Mouse (Mus musculus): ENCODE measurements around the gene Tle3. TPM values are rescaled to one million over a fixed set of nuclear protein-coding genes. Genes with fewer than 3 reads are reported as not detected.

Gene Tle3
- polyA plus RNA-seq, 1 experiment from 2014 or later = 24.3 TPM

GRCm38 (mm10) chr9:61400132-61400531 lies 28.0 kb downstream of the Tle3 start:
- Histone ChIP-seq H3K4me3 (ENCODE audit: low read depth, low read length) (no peak overlapping the region), H3K4me2 (replicated peaks; ENCODE audit: low read depth) (no peak overlapping the region), H3K9me3 (ENCODE audit: control insufficient read depth) (no peaks in the 10 kb centered on the region), H3K9ac (ENCODE audit: low read depth, low read length) (no peak overlapping the region), H3K27me3 (replicated peaks; ENCODE audit: control insufficient read depth, insufficient read depth, low read length) (no peaks in the 10 kb centered on the region), H3K27ac (ENCODE audit: low read depth, low read length) (no peak overlapping the region), H3K36me3 (ENCODE audit: control insufficient read depth, insufficient read depth) (peaks cover 66% of the 10 kb centered on the region), H3K4me1 (replicated peaks; ENCODE audit: control insufficient read depth, insufficient read depth, low read length) (peaks cover 10% of the 10 kb centered on the region; the same call in 1 of the 2 replicates)
- TF ChIP-seq CTCF (IDR thresholded peaks at IDR 0.05; ENCODE audit: low read depth) = no peak
- 87% methylated on average over 7 of the region's 7 CpGs for WGBS
- no peak for ATAC-seq

DNA sequence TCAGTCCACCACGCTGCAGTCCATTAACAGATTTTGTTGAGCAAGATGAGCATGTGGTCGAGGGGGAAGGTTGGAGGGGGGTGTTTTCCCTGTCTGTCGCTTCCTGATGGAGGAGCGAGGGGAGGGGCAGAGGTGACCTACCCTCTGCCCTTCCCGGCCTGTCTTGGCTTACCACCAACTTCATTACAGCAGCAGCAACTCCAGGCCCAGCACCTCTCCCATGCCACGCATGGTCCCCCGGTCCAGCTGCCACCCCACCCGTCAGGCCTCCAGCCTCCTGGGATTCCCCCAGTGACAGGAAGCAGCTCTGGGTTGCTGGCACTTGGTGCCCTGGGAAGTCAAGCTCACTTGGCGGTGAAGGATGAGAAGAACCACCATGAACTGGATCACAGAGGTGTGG lies 29.5 kb downstream of the Tle3 start:
- H3K27ac ChIP-seq (ENCODE audit: low read depth, low read length) = no peak overlapping the region
- peaks cover 70% of the 10 kb centered on the region for H3K36me3 ChIP-seq (ENCODE audit: control insufficient read depth, insufficient read depth)
- no peak for ATAC-seq
- no peak for TF ChIP-seq CTCF (IDR thresholded peaks at IDR 0.05; ENCODE audit: low read depth)
- H3K9me3 ChIP-seq (ENCODE audit: control insufficient read depth) = no peaks in the 10 kb centered on the region
- H3K9ac ChIP-seq (ENCODE audit: low read depth, low read length) = no peak overlapping the region
- H3K4me1 ChIP-seq (replicated peaks; ENCODE audit: control insufficient read depth, insufficient read depth, low read length) = peaks cover 10% of the 10 kb centered on the region; the same call in 1 of the 2 replicates
- WGBS = 76% methylated on average over 9 of the region's 9 CpGs
- H3K4me3 ChIP-seq (ENCODE audit: low read depth, low read length) = no peak overlapping the region
- H3K27me3 ChIP-seq (replicated peaks; ENCODE audit: control insufficient read depth, insufficient read depth, low read length) = no peaks in the 10 kb centered on the region
- no peak overlapping the region for H3K4me2 ChIP-seq (replicated peaks; ENCODE audit: low read depth)

DNA sequence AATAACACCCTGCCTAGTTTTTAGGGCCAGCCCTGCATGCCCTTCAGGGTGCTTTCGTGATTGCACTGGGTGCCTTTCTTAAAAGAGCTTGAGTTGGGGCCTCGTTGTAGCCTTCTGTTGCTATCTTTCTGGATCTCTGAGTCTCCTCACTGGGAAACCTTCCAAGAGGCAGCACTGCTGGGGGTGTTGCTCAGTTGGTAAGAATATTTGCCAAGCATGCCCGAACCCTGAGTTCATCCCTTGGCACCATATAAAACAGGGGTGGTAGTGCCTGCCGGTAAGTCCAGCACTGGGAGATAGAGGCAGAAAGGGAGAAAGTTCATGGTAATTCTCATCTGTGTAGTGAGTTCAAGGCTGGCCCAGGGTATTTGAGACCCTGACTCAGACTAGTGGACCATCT lies 30.1 kb downstream of the Tle3 start:
- Histone ChIP-seq H3K4me3 (ENCODE audit: low read depth, low read length) (no peak overlapping the region), H3K27me3 (replicated peaks; ENCODE audit: control insufficient read depth, insufficient read depth, low read length) (no peaks in the 10 kb centered on the region), H3K4me1 (replicated peaks; ENCODE audit: control insufficient read depth, insufficient read depth, low read length) (peaks cover 10% of the 10 kb centered on the region; the same call in 1 of the 2 replicates), H3K27ac (ENCODE audit: low read depth, low read length) (no peak overlapping the region), H3K4me2 (replicated peaks; ENCODE audit: low read depth) (no peak overlapping the region), H3K36me3 (ENCODE audit: control insufficient read depth, insufficient read depth) (peaks cover 76% of the 10 kb centered on the region), H3K9ac (ENCODE audit: low read depth, low read length) (no peak overlapping the region), H3K9me3 (ENCODE audit: control insufficient read depth) (no peaks in the 10 kb centered on the region)
- no peak for ATAC-seq
- 75% methylated on average over 4 of the region's 4 CpGs for WGBS
- no peak for TF ChIP-seq CTCF (IDR thresholded peaks at IDR 0.05; ENCODE audit: low read depth)

- peaks cover 10% of the 10 kb centered on the region; the same call in 1 of the 2 replicates for H3K4me1 ChIP-seq (replicated peaks; ENCODE audit: control insufficient read depth, insufficient read depth, low read length)
- 94% methylated on average over 5 of the region's 5 CpGs for WGBS
- H3K9me3 ChIP-seq (ENCODE audit: control insufficient read depth) = no peaks in the 10 kb centered on the region
- no peak overlapping the region for H3K9ac ChIP-seq (ENCODE audit: low read depth, low read length)
- H3K4me2 ChIP-seq (replicated peaks; ENCODE audit: low read depth) = no peak overlapping the region
- TF ChIP-seq CTCF (IDR thresholded peaks at IDR 0.05; ENCODE audit: low read depth) = no peak
- H3K4me3 ChIP-seq (ENCODE audit: low read depth, low read length) = no peak overlapping the region
- H3K36me3 ChIP-seq (ENCODE audit: control insufficient read depth, insufficient read depth) = peaks cover 79% of the 10 kb centered on the region
- no peaks in the 10 kb centered on the region for H3K27me3 ChIP-seq (replicated peaks; ENCODE audit: control insufficient read depth, insufficient read depth, low read length)
- no peak overlapping the region for H3K27ac ChIP-seq (ENCODE audit: low read depth, low read length)
- ATAC-seq = no peak
Measured at GRCm38 (mm10) chr9:61402716-61403115, 30.6 kb downstream of the Tle3 start.

DNA sequence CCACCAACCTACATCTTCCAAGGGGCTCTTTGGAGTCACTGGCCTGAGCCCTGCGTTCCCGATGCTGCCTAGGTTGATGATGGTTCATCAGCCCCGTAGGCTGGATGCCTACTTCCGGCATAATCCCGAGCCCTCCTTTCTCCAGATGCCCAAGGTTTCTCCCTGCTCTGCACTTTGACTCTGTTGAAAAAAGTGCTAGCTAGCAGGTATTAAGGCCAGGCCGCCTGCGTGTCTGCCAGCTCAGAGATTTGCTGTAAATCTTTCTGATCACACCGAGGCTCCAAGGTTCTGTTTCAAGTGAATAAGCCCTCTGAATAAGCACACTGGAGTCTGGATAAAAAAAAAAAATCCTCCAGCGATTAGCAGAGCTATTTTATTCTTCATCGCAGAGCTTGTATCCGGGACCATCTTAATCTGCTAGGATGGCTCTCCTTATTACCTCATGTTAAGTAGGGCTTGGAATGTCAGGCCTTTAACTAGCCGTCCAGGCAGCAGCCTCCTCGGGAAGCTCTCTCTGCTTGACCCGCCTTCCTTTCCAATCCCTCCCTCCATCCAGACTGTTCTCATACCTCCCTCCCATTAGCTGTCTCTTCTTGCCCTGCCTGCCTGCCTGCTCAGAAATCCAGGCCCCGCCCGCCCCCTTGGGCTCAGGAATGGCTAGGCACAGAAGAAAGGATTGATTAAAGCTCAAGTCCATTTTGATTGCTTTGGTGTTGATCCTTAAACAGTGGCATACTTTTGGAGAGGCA lies 31.9 kb downstream of the Tle3 start:
- H3K4me1 ChIP-seq (replicated peaks; ENCODE audit: control insufficient read depth, insufficient read depth, low read length) = peaks cover 10% of the 10 kb centered on the region; the same call in 1 of the 2 replicates
- H3K27me3 ChIP-seq (replicated peaks; ENCODE audit: control insufficient read depth, insufficient read depth, low read length) = no peaks in the 10 kb centered on the region
- 62% methylated on average over 16 of the region's 16 CpGs for WGBS
- H3K4me3 ChIP-seq (ENCODE audit: low read depth, low read length) = no peak overlapping the region
- peak overlapping the region; percentile 44; the same call in 1 of the 2 replicates for H3K4me2 ChIP-seq (replicated peaks; ENCODE audit: low read depth)
- no peaks in the 10 kb centered on the region for H3K9me3 ChIP-seq (ENCODE audit: control insufficient read depth)
- H3K27ac ChIP-seq (ENCODE audit: low read depth, low read length) = peak overlapping the region; percentile 28; the same call in 1 of the 2 replicates
- no peak overlapping the region for H3K9ac ChIP-seq (ENCODE audit: low read depth, low read length)
- H3K36me3 ChIP-seq (ENCODE audit: control insufficient read depth, insufficient read depth) = peaks cover 79% of the 10 kb centered on the region
- TF ChIP-seq CTCF (IDR thresholded peaks at IDR 0.05; ENCODE audit: low read depth) = peak; percentile 16; the same call in 1 of the 2 replicates
- peak; percentile 12; the same call in 1 of the 2 replicates for ATAC-seq

DNA sequence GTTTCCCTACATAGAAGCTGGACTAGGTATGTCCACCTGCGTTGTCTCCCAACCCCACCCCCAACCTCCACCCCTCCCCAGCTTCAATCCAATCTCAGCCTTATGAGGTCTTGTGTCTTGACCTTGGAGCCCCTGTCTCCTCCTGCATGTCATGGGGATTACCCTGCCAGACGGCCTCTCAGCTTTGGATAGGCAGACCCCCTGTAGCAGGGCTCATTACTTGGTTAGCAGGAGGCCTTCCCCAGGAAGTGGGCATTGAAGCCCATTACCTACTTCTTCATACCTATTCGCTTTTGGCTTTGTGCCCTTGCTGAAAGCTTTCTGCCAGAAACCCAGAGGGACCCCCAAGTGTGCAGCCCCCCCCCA lies 32.4 kb downstream of the Tle3 start:
- peaks cover 81% of the 10 kb centered on the region for H3K36me3 ChIP-seq (ENCODE audit: control insufficient read depth, insufficient read depth)
- peaks cover 10% of the 10 kb centered on the region; the same call in 1 of the 2 replicates for H3K4me1 ChIP-seq (replicated peaks; ENCODE audit: control insufficient read depth, insufficient read depth, low read length)
- WGBS = 76% methylated on average over 3 of the region's 3 CpGs
- no peak overlapping the region for H3K4me3 ChIP-seq (ENCODE audit: low read depth, low read length)
- peak; percentile 6; the same call in 1 of the 2 replicates for ATAC-seq
- no peaks in the 10 kb centered on the region for H3K27me3 ChIP-seq (replicated peaks; ENCODE audit: control insufficient read depth, insufficient read depth, low read length)
- H3K9me3 ChIP-seq (ENCODE audit: control insufficient read depth) = no peaks in the 10 kb centered on the region
- H3K4me2 ChIP-seq (replicated peaks; ENCODE audit: low read depth) = peak overlapping the region; percentile 44
- no peak overlapping the region for H3K9ac ChIP-seq (ENCODE audit: low read depth, low read length)
- TF ChIP-seq CTCF (IDR thresholded peaks at IDR 0.05; ENCODE audit: low read depth) = no peak
- H3K27ac ChIP-seq (ENCODE audit: low read depth, low read length) = no peak overlapping the region; the same call in 1 of the 2 replicates
